Mouse (Mus musculus) ES-E14 (cell line): Measurements from ENCODE around the gene L3mbtl3. TPM values are rescaled to one million over a fixed set of nuclear protein-coding genes. Genes with fewer than 3 reads are reported as not detected.

Experiments
- DNase-seq: peaks from one replicate; pipeline ENCODE4 v3.0.0-alpha.2; 2013; ENCODE audit warnings: low read depth, low spot score
- H3K27ac ChIP-seq: 2 replicates; pipeline ENCODE4 v1.5.1; 2012; ENCODE audit warnings: low read depth, mild to moderate bottlenecking, low read length, moderate library complexity, mixed read lengths; ENCODE audit not compliant: poor library complexity, insufficient read depth, severe bottlenecking
- H3K36me3 ChIP-seq: 2 replicates; pipeline ENCODE4 v1.6.1; 2012; ENCODE audit warnings: mild to moderate bottlenecking, low read length, moderate library complexity, mixed read lengths; ENCODE audit not compliant: control insufficient read depth, poor library complexity, insufficient read depth, severe bottlenecking
- H3K4me1 ChIP-seq, 2 experiments: fragments of 150-350 bp in 1 of 2; sonication (generic) in 1 of 2; 2 replicates each; pipeline ENCODE4 v1.6.1; 2012; ENCODE audit warnings: low read length in 2 of 2, mild to moderate bottlenecking in 1 of 2, mixed read lengths in 1 of 2; ENCODE audit not compliant: control insufficient read depth in 2 of 2, insufficient read depth in 2 of 2, poor library complexity in 1 of 2
- H3K4me3 ChIP-seq, 2 experiments: fragments of 150-350 bp in 1 of 2; sonication (generic) in 1 of 2; 2 replicates each; pipeline ENCODE4 v1.5.1; 2012; ENCODE audit warnings: low read length in 2 of 2, low read depth in 1 of 2, mild to moderate bottlenecking in 1 of 2, mixed read lengths in 1 of 2; ENCODE audit not compliant: insufficient read depth in 1 of 2, poor library complexity in 1 of 2, severe bottlenecking in 1 of 2
- H3K9ac ChIP-seq: 2 replicates; pipeline ENCODE4 v1.6.1; 2012; ENCODE audit warnings: low read depth, mild to moderate bottlenecking, low read length, mixed read lengths; ENCODE audit not compliant: poor library complexity, insufficient read depth, severe bottlenecking
- H3K9me3 ChIP-seq: fragments of 150-350 bp; sonication (generic); 2 replicates; pipeline ENCODE4 v1.6.1; 2012; ENCODE audit warnings: low read depth, mild to moderate bottlenecking, low read length; ENCODE audit not compliant: control insufficient read depth, insufficient read depth
- CHD2 ChIP-seq: IDR thresholded peaks from 2 replicates; pipeline ENCODE4 v1.6.1; 2014; ENCODE audit warnings: mild to moderate bottlenecking, low read depth, low read length, inconsistent platforms
- HCFC1 ChIP-seq: IDR thresholded peaks from 2 replicates; pipeline ENCODE4 v1.6.1; 2012; ENCODE audit warnings: low read length, inconsistent platforms, borderline replicate concordance; ENCODE audit not compliant: insufficient read depth
- MAFK ChIP-seq: IDR thresholded peaks from 2 replicates; pipeline ENCODE4 v1.6.1; 2014; ENCODE audit warnings: mild to moderate bottlenecking, low read depth, low read length, inconsistent platforms; ENCODE audit not compliant: insufficient read depth
- ZC3H11A ChIP-seq: IDR thresholded peaks from 2 replicates; pipeline ENCODE4 v1.6.1; 2012; ENCODE audit warnings: low read depth, mild to moderate bottlenecking, inconsistent platforms, low read length, borderline replicate concordance
- ZNF384 ChIP-seq: IDR thresholded peaks from 2 replicates; pipeline ENCODE4 v1.6.1; 2012; ENCODE audit warnings: low read depth, low read length, inconsistent platforms
- in situ Hi-C, 2 experiments: fragments of 600-800 bp; cut with MboI; formaldehyde crosslinking; loops; one replicate each; pipeline ENCODE4 v1.15.1; 2025; ENCODE audit warnings: low sequenced_read_pairs in 2 of 2, inconsistent platforms in 1 of 2; ENCODE audit not compliant: unreplicated experiment in 2 of 2
- total RNA-seq: library from RNA; depleted of rRNA; stranded (reverse); fragments of 300-350 nt; gene quantifications from 2 replicates; pipeline ENCODE4 v1.2.3, GENCODE M21; 2012

The L3mbtl3 gene
- total RNA-seq, 1 experiment = 6.0 TPM

DNA sequence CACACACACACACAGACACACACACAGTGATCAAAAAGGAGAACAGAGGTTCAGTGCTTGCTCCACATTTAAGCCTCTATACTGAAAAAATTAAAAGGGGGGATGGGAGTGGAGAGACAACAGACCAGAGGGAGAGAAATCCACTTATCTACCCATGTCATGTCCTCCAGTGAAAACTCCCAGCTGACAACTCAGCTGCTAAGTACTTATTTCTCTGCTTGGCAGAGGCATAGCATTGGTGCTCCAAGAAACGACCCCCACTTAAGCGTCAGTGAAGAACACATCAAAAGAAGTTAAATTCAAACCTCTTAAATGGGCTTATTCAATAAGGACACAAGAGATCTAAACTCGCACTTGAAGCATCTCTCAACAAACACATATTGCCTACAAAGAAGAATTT, 12.2 kb downstream of the L3mbtl3 start:
- H3K4me1 ChIP-seq = no peaks in the 10 kb centered on the region
- no peak overlapping the region for H3K9ac ChIP-seq
- DNase-seq = no peak
- in situ Hi-C loops = loop anchor here in 1 of 2 experiments (25.0 kb wide), 1 partner anchor 524 kb away; no protein-coding TSS in a partner anchor
- H3K27ac ChIP-seq = no peak overlapping the region
- TF ChIP-seq CHD2 (no peak), ZNF384 (no peak), HCFC1 (no peak), MAFK (no peak), ZC3H11A (no peak)
- no peaks in the 10 kb centered on the region for H3K9me3 ChIP-seq
- no peaks in the 10 kb centered on the region for H3K36me3 ChIP-seq
- H3K4me3 ChIP-seq = no peak overlapping the region

DNA sequence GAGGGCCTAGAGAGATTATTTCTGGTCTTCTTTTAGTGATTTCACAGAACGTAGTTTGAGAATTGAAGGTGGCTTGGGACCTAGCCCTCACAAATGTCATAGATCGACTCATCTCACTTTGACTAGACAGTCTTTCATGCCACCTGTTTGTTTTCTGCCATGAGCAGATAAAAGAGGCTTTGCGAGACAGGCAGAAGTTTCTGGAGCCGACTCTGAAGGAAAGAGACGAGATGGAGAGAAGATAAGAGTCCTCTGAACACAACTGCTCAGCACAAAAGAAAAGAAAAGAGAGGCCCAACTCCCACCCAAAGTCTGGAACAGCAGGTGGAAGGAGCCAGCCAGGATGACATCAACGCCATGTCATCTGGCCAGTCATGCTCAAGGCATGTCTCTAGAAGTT, 17.0 kb downstream of the L3mbtl3 start:
- in situ Hi-C loops = loop anchor here in 1 of 2 experiments (25.0 kb wide), 1 partner anchor 529 kb away; no protein-coding TSS in a partner anchor
- no peak for TF ChIP-seq ZNF384
- no peak for TF ChIP-seq MAFK
- TF ChIP-seq ZC3H11A = no peak
- TF ChIP-seq CHD2 = no peak
- no peak for TF ChIP-seq HCFC1

DNA sequence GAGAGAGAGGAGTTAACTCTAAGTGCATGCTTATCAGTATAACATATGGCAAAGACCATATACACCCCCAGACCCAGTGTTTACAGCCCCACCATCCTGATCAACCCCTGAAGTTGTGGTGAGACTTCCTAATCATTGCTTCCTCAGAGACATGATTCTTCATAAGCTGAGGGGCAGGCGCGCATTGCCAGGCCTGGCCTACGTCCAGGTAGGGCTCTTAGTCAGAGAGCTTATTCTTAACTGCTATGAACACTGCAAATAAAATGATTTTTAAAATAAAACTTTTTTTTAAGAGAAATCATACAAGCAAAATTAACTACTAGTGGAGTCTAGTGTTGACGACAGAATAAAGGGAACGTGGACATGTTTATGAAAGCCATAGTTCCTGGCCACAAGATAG, 17.5 kb downstream of the L3mbtl3 start:
- in situ Hi-C loops = loop anchor here in 1 of 2 experiments (25.0 kb wide), 1 partner anchor 529 kb away; no protein-coding TSS in a partner anchor
- TF ChIP-seq HCFC1 (no peak), ZNF384 (no peak), ZC3H11A (no peak), MAFK (no peak), CHD2 (no peak)
- no peak overlapping the region for H3K4me3 ChIP-seq
- H3K4me1 ChIP-seq = 0 out of 4 replicates have a peak, but pooled peaks cover 0 to 1% of the 10 kb centered on the region in 2 experiments
- H3K36me3 ChIP-seq = no peaks in the 10 kb centered on the region
- DNase-seq = no peak
- H3K9me3 ChIP-seq = no peaks in the 10 kb centered on the region
- H3K27ac ChIP-seq = no peak overlapping the region
- H3K9ac ChIP-seq = no peak overlapping the region

More for the DNA sequence above, 17.0 kb downstream of the L3mbtl3 start:
- no peak overlapping the region for H3K27ac ChIP-seq
- H3K9ac ChIP-seq = no peak overlapping the region
- no peak overlapping the region for H3K4me3 ChIP-seq
- no peaks in the 10 kb centered on the region for H3K36me3 ChIP-seq
- H3K9me3 ChIP-seq = no peaks in the 10 kb centered on the region
- no peak for DNase-seq
- H3K4me1 ChIP-seq = 0 out of 4 replicates have a peak, but pooled peaks cover 0 to 1% of the 10 kb centered on the region in 2 experiments

DNA sequence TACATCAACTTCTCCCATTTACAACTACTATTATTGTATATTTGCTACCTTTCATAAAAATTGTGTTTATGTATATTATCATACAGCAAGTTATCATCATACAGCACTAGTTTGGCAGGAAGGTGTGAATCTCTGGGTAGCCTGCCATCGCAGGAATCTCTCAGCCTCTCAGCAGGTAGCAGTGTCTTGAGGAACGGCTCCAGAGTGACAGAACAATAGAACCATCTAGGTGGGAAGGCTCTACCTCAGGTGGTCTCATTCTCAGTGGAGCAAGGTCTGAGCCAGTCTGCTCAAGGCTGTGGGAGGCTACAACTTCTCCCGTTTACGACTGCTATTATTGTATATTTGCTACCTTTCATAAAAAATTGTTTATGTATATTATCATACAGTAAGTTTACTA, 22.0 kb downstream of the L3mbtl3 start:
- in situ Hi-C loops = loop anchor here in 1 of 2 experiments (25.0 kb wide), 1 partner anchor 534 kb away; no protein-coding TSS in a partner anchor
- no peaks in the 10 kb centered on the region for H3K36me3 ChIP-seq
- H3K9me3 ChIP-seq = no peaks in the 10 kb centered on the region
- no peak overlapping the region for H3K27ac ChIP-seq
- DNase-seq = no peak
- H3K4me3 ChIP-seq = no peak overlapping the region
- TF ChIP-seq ZC3H11A (no peak), ZNF384 (no peak), HCFC1 (no peak), MAFK (no peak), CHD2 (no peak)
- 0 out of 4 replicates have a peak, but pooled peaks cover 0 to 1% of the 10 kb centered on the region in 2 experiments for H3K4me1 ChIP-seq
- no peak overlapping the region for H3K9ac ChIP-seq
